Mouse (Mus musculus) ovary, adult 2 months (tissue): ENCODE data around the gene Dcaf1. TPM values are rescaled to one million over a fixed set of nuclear protein-coding genes. Genes with fewer than 3 reads are reported as not detected.

Experiments
- polyA plus RNA-seq: library from polyadenylated mRNA; depleted of rRNA; stranded (reverse); fragments of >200 nt; gene quantifications from 2 replicates; pipeline ENCODE4 v1.2.3, GENCODE M21; 2012; rRNA removed

Dcaf1 gene
- polyA plus RNA-seq, result 13.0 and 15.6 TPM in 2 replicates

DNA sequence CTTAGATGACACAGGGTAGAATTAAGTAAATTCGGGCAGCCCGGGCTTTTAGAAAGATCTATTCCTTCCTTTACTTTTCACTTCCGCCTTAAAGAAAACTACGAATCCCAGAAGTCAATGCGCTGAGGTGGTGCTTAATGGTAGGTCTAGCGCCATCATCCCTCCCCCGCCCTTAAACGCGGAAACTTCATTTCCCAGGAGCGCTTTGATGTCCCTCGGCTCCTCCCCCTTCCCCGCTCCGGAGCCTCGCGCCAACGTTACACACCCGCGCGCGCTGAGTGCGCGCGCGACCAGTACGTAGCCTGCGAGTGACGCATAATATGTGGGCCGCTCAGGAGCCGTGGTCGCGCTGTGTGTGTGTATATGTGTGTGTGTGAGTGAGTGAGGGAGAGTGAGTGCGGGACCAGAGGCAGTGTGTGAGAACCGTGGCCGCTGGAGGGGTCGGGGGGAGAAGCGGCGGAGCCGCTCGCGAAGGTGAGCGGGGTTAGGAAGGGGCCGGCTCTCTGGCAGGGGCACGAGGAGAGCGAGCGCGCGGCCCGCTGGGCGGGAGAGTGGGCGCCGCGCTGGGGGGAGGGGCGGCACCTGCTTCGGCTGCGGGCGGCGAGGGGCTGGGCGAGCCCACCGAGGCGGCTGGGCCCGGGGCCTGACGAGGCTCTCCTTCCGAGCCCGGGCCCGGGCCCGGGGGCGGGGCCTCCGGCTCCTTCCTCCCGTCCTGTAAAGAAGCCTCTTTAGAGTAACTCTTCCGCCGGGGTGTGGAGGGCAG is at the start of gene Dcaf1:
TSS of gene Dcaf1 (plus strand) at position 257 of the 763 bp plus-strand sequence.

DNA sequence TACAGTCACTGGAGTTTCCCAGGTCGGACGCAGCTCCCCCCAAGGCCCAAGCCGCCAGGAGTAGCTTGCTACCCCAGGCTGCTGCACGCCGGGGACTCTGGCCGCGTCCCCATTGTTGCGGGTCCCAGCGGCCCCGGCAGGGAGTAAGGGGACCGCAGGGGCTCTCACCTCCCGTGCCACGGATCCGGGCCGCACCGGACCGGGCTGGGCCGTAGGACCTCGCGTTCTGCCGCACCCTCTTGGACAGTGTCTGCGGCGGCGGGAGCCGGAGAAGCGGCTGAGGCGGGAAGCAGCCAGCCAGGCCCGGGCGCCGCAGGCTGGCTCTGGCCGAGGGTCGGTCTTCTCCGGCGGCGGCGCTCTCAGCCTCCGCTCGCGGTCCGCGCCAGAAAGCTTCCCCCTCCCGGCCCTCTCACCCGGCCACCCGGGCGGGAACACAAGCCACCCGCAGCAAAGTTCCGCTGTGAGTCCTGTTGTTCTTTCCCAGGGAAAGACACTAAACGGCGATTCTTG is 32.8 kb upstream of the Dcaf1 start, which contains the start of gene Rad54l2:
TSS of gene Rad54l2 (minus strand) at position 383 of the 510 bp plus-strand sequence.

DNA sequence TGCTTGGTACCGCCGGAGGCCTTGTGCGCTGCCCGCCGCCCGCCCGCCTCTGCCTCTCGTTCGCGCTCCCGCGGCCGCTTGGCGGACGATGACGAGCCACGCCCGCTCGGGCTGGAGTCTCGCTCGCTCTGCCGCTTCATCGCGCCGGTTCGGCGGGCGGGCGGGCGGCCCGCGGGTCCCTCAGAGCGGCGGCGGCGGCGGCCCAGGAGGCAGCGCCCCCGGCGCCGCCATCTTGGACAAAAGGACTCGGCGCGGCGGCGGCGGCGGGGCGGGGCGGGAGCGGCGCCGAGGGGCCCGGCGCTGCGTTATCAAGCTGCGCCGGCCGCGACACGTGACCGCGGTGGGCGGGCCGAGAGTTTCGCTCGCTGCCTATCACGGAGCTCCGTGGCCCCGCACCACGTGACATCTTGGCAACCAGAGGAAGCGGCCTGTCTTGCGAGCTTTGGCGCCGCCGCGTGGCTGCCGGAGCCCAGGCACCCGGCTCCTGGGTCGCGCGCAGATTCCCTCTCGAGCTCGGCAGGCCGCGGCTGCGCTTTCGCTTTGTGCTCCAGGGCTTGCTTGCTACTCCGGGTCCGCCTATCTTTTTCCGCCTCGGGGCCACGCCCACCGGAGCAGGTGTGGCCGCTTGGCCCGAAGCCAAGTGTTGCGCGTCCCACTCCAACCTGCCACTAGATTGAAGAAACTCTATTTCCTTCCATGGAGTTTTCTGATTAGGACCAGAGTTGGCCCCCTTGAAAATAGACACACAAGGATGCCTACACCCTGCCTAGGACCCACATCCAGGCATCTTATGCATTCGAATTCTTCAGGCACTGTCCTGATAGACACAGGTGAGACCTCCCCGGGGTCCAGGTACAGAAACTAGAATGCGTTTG is 65.4 kb downstream of the Dcaf1 start, which contains the start of gene Rbm15b:
TSS of gene Rbm15b (minus strand) at position 601 of the 875 bp plus-strand sequence.

DNA sequence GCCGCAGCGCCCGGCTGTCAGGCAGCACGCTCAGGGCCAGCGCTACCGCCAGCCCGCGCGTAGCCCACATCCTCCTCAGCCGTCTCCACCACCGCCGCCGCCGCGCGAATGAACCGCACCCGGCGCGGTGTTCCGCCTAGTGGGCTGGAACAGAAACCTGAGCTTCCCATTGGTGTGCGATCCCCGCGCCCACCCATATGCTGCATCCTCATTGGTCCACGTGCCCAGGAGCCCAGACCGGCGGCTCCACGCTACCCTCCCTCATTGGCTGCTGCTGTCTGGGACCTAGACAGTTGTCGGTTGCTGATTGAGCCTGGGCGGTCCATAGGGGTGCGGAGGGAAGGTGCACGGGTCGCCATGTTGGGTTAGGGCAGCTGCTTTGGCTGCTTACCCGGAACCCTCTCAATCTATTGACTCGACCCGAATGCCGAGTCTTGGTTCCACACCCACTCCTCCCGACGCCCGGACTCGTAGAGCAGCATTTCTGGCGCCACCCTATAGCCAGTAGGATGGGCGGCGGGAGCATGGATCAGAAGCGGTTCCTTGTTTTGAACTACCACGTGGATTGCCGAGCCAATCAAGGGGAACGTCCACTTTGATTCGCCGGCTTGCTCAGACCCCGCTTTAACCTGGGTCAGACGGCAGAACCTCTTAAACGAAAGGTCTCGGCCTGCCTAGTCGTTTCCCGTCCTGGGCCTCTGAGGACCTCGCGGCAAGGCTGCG is 70.3 kb downstream of the Dcaf1 start, which contains the start of gene Manf:
TSS of gene Manf (minus strand) at position 151 of the 723 bp plus-strand sequence.

Other genes with a start within 250 kb of the Dcaf1 start
- gene Iqcf6, start 195.3 kb upstream of the Dcaf1 start, polyA plus RNA-seq, result not detected in 2 replicates
- gene Grm2, start 165.8 kb upstream of the Dcaf1 start, polyA plus RNA-seq, result 6.0 and 10.2 TPM in 2 replicates
- 138 and 143 TPM in 2 replicates for gene Tex264, start 135.9 kb upstream of the Dcaf1 start, polyA plus RNA-seq
- 37.2 and 50.0 TPM in 2 replicates for gene Rad54l2, start 32.7 kb upstream of the Dcaf1 start, polyA plus RNA-seq
- gene Rbm15b, start 65.6 kb downstream of the Dcaf1 start, polyA plus RNA-seq, result 28.0 and 37.9 TPM in 2 replicates
- 13.9 and 29.5 TPM in 2 replicates for gene Manf, start 70.1 kb downstream of the Dcaf1 start, polyA plus RNA-seq